Mouse (Mus musculus) neural tube, embryonic 10.5 days (tissue): Measurements from ENCODE around the gene Gm43552.

Source experiments
- DNase-seq: peaks from one replicate; pipeline ENCODE4 v3.0.0-alpha.2; 2017; ENCODE audit warnings: low spot score; ENCODE audit errors: extremely low spot score

Gm43552 gene

GRCm38 (mm10) chr5:65438041-65438440 is 54.6 kb downstream of the Gm43552 start:
- DNase-seq: no peak

DNA sequence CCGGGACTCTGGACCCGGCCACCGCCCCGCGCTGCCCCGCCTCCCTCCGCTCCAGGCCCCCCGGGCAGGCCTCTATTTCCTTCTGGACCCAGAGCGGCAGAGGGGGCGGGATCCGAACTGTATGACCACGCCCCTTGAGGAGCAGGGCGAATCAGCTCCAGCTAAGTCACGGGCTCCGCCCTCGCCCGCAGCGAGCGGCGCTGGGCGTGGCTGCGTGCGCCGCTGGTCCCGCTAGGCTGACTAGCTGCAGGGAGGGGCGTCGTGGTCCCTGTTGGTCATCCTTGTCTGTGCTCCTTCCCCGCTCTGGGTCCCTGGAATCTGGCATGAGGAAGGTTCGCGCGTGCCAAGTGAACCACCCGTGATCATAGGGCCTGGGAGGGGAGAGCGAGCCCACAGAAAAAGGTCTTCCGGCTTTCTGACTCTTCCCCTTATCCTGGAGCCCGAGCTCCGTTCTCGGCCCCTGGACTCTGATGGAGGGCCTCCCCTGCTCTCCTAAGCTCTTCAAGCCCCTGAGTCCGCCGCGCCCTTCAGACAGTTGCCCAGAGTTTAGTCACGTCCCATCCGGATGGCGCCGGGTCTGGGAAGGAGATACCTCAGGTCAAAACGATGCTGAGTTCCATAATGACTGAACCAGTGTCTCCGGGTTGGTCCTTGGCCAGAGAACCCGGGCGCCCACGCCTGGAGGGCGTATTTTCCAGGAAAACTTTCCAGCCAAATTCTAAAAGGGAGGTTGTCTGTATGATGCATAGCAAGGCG is 56.6 kb downstream of the Gm43552 start, which contains the start of gene Ugdh:
Ugdh (minus strand) TSS at position 144 of the 756 bp plus-strand sequence.
- peak; percentile 94 for DNase-seq

- no peak for DNase-seq
Observed at GRCm38 (mm10) chr5:65435363-65435805, 57.2 kb downstream of the Gm43552 start.

- DNase-seq: no peak
Observed at GRCm38 (mm10) chr5:65434471-65435362, 57.9 kb downstream of the Gm43552 start.

GRCm38 (mm10) chr5:65429441-65429840 is 63.2 kb downstream of the Gm43552 start:
- no peak for DNase-seq

DNA sequence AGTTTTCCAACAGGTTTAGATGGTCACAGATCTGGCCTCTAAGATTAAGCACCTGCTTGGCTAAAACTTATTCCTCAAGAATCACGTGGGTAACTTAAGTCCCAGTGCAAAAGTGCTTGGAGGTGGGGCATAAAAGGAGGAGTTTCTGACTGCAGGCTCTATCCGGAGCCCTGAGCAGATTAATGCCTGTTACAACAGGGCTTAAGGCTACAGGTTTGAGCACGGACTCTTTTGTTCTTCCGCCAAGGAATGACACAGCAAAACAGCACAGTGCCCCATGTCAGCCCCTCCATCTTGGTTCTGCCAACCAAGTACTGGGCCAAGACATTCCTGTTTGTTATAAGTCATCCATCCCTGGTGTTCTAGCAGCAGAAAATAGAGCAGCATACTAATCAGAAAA is 64.3 kb downstream of the Gm43552 start:
- no peak for DNase-seq

DNA sequence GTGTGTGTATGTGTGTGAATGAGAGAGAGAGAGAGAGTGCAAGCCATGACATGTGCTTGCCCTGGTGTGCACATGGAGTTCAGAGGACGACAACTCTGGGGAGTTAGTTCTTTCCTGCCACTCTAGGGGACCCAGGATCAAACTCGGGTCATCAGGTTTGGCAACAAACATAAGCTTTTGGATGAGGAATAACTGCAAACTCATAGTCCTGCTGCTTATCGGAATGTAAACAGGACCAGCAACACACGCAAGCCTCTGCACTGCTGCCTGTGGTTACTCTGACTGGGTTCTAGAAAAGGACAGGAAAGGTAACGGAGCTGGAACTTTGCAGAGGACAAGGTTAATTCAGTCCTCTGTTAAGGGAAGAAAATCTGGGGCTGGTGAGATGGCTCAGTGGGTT is 67.4 kb downstream of the Gm43552 start:
- no peak for DNase-seq

- no peak for DNase-seq
Observed at GRCm38 (mm10) chr5:65424215-65424614, 68.4 kb downstream of the Gm43552 start.

- DNase-seq: no peak
Observed at GRCm38 (mm10) chr5:65422803-65423202, 69.8 kb downstream of the Gm43552 start.

GRCm38 (mm10) chr5:65420822-65421221 is 71.8 kb downstream of the Gm43552 start:
- DNase-seq: no peak

DNA sequence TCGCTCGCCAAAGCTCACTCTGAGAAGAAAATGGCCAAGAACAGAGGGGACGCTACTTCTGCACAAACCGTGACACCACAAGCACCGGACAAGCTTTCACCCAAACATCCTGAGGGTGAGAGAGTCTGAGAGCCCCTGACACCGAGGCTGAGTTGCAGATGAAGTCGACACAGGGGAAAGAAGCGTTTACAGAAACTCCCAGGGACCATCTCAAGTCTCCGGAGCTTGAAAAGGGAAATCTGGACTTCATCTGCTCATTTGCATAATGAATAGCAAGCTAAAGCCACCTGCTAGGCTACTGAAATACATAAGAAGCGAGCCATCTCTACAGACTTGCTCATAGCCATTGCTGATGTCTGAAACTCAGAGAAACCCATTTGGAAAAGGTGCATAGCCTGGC is 73.5 kb downstream of the Gm43552 start:
- DNase-seq: no peak

DNA sequence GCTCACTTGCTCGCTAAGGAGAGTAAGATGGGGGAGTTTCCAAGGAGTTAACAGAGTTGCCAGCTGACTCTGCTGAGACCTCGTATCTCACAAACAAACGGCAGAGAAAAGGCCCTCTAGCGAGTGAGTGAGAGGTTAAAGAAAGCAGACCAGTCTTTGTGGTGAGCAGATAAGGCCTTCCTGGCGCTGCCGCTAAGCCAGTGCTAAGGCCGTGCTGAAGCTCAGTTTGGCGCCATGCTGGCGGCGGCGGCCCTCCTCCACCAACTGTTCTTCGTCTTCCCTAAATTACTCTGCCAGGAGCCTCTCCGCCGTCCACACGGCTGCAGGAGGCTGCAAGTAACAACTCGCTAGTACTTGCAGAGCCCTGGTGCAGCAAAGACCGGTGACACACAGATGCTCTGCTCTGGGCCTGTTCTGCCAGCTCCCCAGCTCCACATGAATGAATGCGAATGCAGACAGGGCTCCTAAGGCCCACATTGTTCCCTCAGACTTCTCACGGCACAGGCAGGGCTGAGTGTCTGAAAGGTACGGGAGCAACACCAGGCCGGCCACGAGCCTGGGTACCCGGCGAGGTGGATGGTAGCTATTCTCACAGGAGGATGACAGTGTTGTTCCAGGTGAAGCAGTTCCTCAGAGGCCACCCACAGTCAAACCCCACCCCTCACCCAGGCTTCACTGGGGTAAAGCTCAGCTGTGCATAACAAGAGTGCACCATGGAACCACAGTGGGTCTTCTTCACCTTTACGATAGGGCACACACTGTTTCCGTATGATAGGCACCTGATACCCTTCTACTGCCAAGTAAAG is 76.8 kb downstream of the Gm43552 start:
- DNase-seq: peak; percentile 63

DNA sequence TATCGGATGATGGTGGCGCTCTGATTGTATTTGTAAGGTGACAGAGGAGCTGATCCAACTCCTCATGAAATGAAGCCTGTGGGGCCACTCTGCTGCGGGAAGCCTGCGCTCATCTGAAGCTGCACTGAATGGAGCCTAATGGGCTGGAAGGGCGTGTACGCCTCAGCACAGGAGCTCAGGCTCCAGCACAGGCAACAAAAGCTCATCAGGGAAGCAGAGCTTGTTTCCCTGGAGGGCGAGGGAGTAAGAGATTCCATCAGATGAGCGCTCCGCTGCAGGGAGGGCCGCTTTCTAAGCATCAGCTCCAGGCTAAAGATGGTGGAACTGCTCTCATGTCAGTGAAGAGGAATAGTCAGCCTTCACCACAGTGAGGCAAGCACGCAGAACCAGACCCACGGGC is 84.6 kb downstream of the Gm43552 start:
- DNase-seq: no peak

- DNase-seq: peak; percentile 74
Observed at GRCm38 (mm10) chr5:65401251-65401994, 91.2 kb downstream of the Gm43552 start.

DNA sequence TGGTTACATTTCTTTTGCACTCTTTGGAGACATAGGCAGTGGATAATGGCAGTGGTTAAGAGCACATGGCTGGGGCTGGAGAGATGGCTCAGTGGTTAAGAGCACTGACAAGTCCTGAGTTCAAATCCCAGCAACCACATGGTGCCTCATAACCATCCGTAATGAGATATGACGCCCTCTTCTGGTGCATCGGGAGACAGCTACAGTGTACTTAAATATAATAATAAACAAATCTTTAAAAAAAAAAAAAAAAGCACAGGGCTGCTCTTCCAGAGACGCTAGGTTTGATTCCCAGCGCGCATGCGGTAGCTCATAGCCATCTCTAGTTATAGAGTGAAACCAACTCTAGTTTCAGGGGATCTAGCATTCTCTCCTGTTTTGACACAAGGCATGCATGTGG is 98.2 kb downstream of the Gm43552 start:
- no peak for DNase-seq

DNA sequence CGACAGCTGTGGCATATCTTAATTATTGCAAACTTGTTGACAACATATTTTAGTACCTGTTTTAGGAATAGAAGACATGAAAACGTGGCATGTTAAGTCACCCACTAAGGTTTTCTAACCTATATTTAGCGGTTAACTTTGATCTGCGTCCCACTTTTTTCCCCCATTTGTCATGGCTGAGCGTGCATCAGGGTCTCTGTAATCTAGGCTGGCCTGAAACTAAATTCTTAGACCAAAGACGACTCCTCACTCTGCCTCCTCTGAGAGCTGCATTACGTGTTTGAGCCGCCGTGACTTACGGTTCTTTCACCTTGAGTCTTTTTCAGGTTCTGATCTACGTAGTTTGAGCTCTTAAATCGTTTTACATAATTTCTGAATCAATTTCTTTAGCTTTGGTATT is 100.9 kb downstream of the Gm43552 start:
- no peak for DNase-seq

GRCm38 (mm10) chr5:65390648-65391644 is 101.7 kb downstream of the Gm43552 start, which contains the start of the genes Rpl9 and Lias:
TSS of gene Rpl9 (minus strand) at chr5:65391444.
TSS of gene Lias (plus strand) at chr5:65391497.
- peak; percentile 99 for DNase-seq

- no peak for DNase-seq
Observed at GRCm38 (mm10) chr5:65387008-65387867, 105.4 kb downstream of the Gm43552 start.
